In the genomic region with DNA sequence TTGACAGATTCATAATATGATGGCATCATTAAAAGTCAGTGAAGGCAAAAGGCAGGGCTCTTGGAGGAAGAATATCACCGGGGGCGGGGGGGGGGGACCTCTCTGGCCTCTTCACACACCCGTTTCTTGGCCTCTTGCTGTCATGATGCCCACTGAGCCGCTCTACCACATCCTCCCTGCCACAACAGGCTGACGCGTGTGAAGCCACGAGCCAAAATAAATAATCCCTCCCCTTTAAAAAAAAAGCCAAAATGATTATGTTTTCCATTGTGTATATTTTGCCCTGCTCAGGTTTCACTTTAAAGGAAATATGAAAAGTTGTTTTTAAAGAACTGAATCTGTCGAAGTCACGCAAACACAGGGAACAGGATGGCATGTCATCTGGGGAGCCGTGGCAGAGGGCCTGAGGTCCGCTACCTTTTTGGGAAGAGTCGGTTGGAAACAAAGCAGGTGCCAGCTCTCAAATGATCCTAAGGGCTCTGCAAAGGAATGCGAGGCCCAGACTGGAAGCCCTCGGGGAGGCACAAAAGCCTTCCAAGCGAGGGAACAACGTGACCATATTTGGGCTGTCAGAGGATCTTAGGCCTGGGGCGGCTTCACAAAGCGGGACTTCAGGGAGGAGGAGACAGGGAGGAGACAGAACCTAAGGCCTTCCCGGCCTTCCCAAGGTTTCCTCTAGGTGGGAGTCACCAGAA, we compare ENCODE assay signal across 12 mouse cellular contexts. TPM values are rescaled to one million over a fixed set of nuclear protein-coding genes. Genes with fewer than 3 reads are reported as not detected.
DNase-seq lines count a peak whose midpoint lies in the region; ATAC-seq and TF ChIP-seq lines count a peak whose summit lies in the region.
"Had no signal": no experiment of that assay in that cellular context is flagged by ENCODE, and none has a peak within 500 bp of the region (broad histone marks: within the 10 kb centered on the region; RNA-seq: fewer than 3 reads in every experiment).

No protein-coding gene starts in this region.

- 51% methylated on average over 19 of the region's 19 CpGs for WGBS in kidney, embryonic 16.5 days
- 50% methylated on average over 19 of the region's 19 CpGs for WGBS in kidney, adult 2 months
- 40% methylated on average over 19 of the region's 19 CpGs for WGBS in embryonic facial prominence, embryonic 13.5 days
- WGBS in limb, embryonic 15.5 days = 54% methylated on average over 19 of the region's 19 CpGs
- WGBS in hindbrain, embryonic 13.5 days = 52% methylated on average over 19 of the region's 19 CpGs

- peaks cover 26% of the 10 kb centered on the region for H3K36me3 ChIP-seq in kidney, embryonic 16.5 days (ENCODE audit: insufficient read depth, low read length)
- H3K36me3 ChIP-seq in kidney, adult 2 months (ENCODE audit: control insufficient read depth, insufficient read depth, low read length) = no peaks in the 10 kb centered on the region
- peaks cover 46% of the 10 kb centered on the region for H3K36me3 ChIP-seq in embryonic facial prominence, embryonic 13.5 days
- H3K36me3 ChIP-seq in limb, embryonic 15.5 days = peaks cover 35% of the 10 kb centered on the region
- peaks cover 11% of the 10 kb centered on the region for H3K36me3 ChIP-seq in hindbrain, embryonic 13.5 days

- H3K4me1 ChIP-seq in kidney, embryonic 16.5 days (ENCODE audit: insufficient read depth, low read length) = peaks cover 31% of the 10 kb centered on the region
- peaks cover 15% of the 10 kb centered on the region for H3K4me1 ChIP-seq in kidney, adult 2 months (ENCODE audit: control insufficient read depth, insufficient read depth, low read length)
- peaks cover 56% of the 10 kb centered on the region for H3K4me1 ChIP-seq in embryonic facial prominence, embryonic 13.5 days
- peaks cover 54% of the 10 kb centered on the region for H3K4me1 ChIP-seq in limb, embryonic 15.5 days
- peaks cover 27% of the 10 kb centered on the region for H3K4me1 ChIP-seq in hindbrain, embryonic 13.5 days (replicated peaks)

- H3K27ac ChIP-seq in kidney, embryonic 16.5 days (ENCODE audit: low read length) = peak overlapping the region; percentile 40; the same call in 1 of the 2 replicates
- H3K27ac ChIP-seq in kidney, adult 2 months (ENCODE audit: insufficient read depth, low read depth, low read length) = no peak overlapping the region
- peak overlapping the region; percentile 44 for H3K27ac ChIP-seq in embryonic facial prominence, embryonic 13.5 days
- H3K27ac ChIP-seq in limb, embryonic 15.5 days = peak overlapping the region; percentile 43
- no peak overlapping the region for H3K27ac ChIP-seq in hindbrain, embryonic 13.5 days
- H3K27ac ChIP-seq: liver, embryonic 14.5 days; neural tube, embryonic 13.5 days had no signal

- no peak for ATAC-seq in kidney, embryonic 16.5 days (ENCODE audit: low FRiP score, low TSS enrichment)
- no peak for ATAC-seq in embryonic facial prominence, embryonic 13.5 days (ENCODE audit: insufficient number of reproducible peaks, insufficient read depth, low FRiP score, low TSS enrichment, low read depth)
- ATAC-seq in limb, embryonic 15.5 days (ENCODE audit: insufficient number of reproducible peaks, low FRiP score, low TSS enrichment, low read depth) = no peak
- no peak for ATAC-seq in CD4-positive, CD25-positive, alpha-beta regulatory T cell, adult 4 months
- no peak for ATAC-seq in hindbrain, embryonic 13.5 days (ENCODE audit: low FRiP score)
- ATAC-seq: forebrain, embryonic 16.5 days had no signal

- no peak overlapping the region for H3K4me2 ChIP-seq in kidney, embryonic 16.5 days (replicated peaks; ENCODE audit: low read depth, low read length)
- no peak overlapping the region for H3K4me2 ChIP-seq in embryonic facial prominence, embryonic 13.5 days
- H3K4me2 ChIP-seq in limb, embryonic 15.5 days = no peak overlapping the region
- H3K4me2 ChIP-seq in hindbrain, embryonic 13.5 days = no peak overlapping the region
- H3K4me2 ChIP-seq: neural tube, embryonic 13.5 days had no signal

- no peaks in the 10 kb centered on the region for H3K27me3 ChIP-seq in kidney, embryonic 16.5 days (ENCODE audit: insufficient read depth, low read length)
- H3K27me3 ChIP-seq in kidney, adult 2 months (replicated peaks; ENCODE audit: control insufficient read depth, insufficient read depth, low read length) = no peaks in the 10 kb centered on the region
- no peaks in the 10 kb centered on the region for H3K27me3 ChIP-seq in embryonic facial prominence, embryonic 13.5 days
- no peaks in the 10 kb centered on the region for H3K27me3 ChIP-seq in limb, embryonic 15.5 days
- no peaks in the 10 kb centered on the region for H3K27me3 ChIP-seq in hindbrain, embryonic 13.5 days
- H3K27me3 ChIP-seq: neural tube, embryonic 13.5 days had no signal

- no peak overlapping the region for H3K9ac ChIP-seq in kidney, embryonic 16.5 days (replicated peaks; ENCODE audit: low read length)
- H3K9ac ChIP-seq in embryonic facial prominence, embryonic 13.5 days = no peak overlapping the region
- no peak overlapping the region for H3K9ac ChIP-seq in limb, embryonic 15.5 days
- no peak overlapping the region for H3K9ac ChIP-seq in hindbrain, embryonic 13.5 days
- H3K9ac ChIP-seq: liver, embryonic 14.5 days; neural tube, embryonic 13.5 days had no signal

- no peak for DNase-seq in kidney, adult 2 months
- DNase-seq in ES-CJ7 (ENCODE audit: low read depth, low spot score) = peak; percentile 69
- DNase-seq in adrenal gland, adult 2 months = no peak
- DNase-seq: kidney, postnatal 10 days had no signal

- no peak overlapping the region for H3K4me3 ChIP-seq in kidney, embryonic 16.5 days (ENCODE audit: low read length)
- H3K4me3 ChIP-seq in kidney, adult 2 months (ENCODE audit: insufficient read depth, low read depth, low read length) = no peak overlapping the region
- H3K4me3 ChIP-seq in embryonic facial prominence, embryonic 13.5 days = no peak overlapping the region
- no peak overlapping the region for H3K4me3 ChIP-seq in limb, embryonic 15.5 days
- H3K4me3 ChIP-seq in hindbrain, embryonic 13.5 days = no peak overlapping the region
- H3K4me3 ChIP-seq: neural tube, embryonic 13.5 days had no signal

- no peak for TF ChIP-seq POLR2A in kidney, adult 2 months (IDR thresholded peaks at IDR 0.05; ENCODE audit: low read depth, low read length)

- no peaks in the 10 kb centered on the region for H3K9me3 ChIP-seq in kidney, embryonic 16.5 days (ENCODE audit: low read length)
- H3K9me3 ChIP-seq in embryonic facial prominence, embryonic 13.5 days = no peaks in the 10 kb centered on the region
- no peaks in the 10 kb centered on the region for H3K9me3 ChIP-seq in limb, embryonic 15.5 days
- no peaks in the 10 kb centered on the region for H3K9me3 ChIP-seq in hindbrain, embryonic 13.5 days
- H3K9me3 ChIP-seq: neural tube, embryonic 13.5 days had no signal

- TF ChIP-seq CTCF in kidney, adult 2 months (conservative IDR thresholded peaks at IDR 0.05; ENCODE audit: insufficient read depth, insufficient read length, low read depth, low read length) = no peak

RNA-seq across cellular contexts. Expression of a gene that starts 51.9 kb away (rescaled TPM):
- 44.8 and 49.2 TPM in 2 replicates for polyA plus RNA-seq in kidney, embryonic 16.5 days (2015; fragmentation: Nextera tagmentation; extraction: Ambion mirVana)
- 31.3 and 32.6 TPM in 2 replicates for polyA plus RNA-seq in kidney, adult 2 months (2012; rRNA removed)
- 37.5 and 39.4 TPM in 2 replicates for polyA plus RNA-seq in embryonic facial prominence, embryonic 13.5 days (2015; fragmentation: Nextera tagmentation; extraction: Ambion mirVana)
- 25.5 and 29.4 TPM in 2 replicates for polyA plus RNA-seq in limb, embryonic 15.5 days (2015; fragmentation: Nextera tagmentation; extraction: Ambion mirVana)
- 10 to 100 TPM; 47.8 to 47.9 TPM for polyA plus RNA-seq in CD4-positive, CD25-positive, alpha-beta regulatory T cell, adult 4 months (2017; shearing (Covaris generic))
- 10 to 100 TPM; 31.0 to 49.3 TPM for total RNA-seq in adrenal gland, adult 2 months (2021)
- polyA plus RNA-seq in adrenal gland, adult 2 months (2012; rRNA removed) = 11.6 and 13.9 TPM in 2 replicates
- 7.0 TPM in 2 replicates for polyA plus RNA-seq in hindbrain, embryonic 13.5 days (2015; fragmentation: Nextera tagmentation; extraction: Ambion mirVana)

Comparison
In these comparisons a context has a peak if more than half of its experiments do, and no peak if none do; other contexts are left out.
1. H3K27ac ChIP-seq: peak in kidney, embryonic 16.5 days (single experiment), embryonic facial prominence, embryonic 13.5 days (single experiment) and limb, embryonic 15.5 days (single experiment); none in kidney, adult 2 months (single experiment) and hindbrain, embryonic 13.5 days (single experiment).